Mouse (Mus musculus): ENCODE results near the gene Atp6v0a1.

The Atp6v0a1 gene

GRCm38 (mm10) chr11:101009046-101009887 is at the start of gene Atp6v0a1:
Gene Atp6v0a1, plus strand, starts transcription at chr11:101009452.
- peak; percentile 90 for ATAC-seq (ENCODE audit: low TSS enrichment)

- no peak for ATAC-seq (ENCODE audit: low TSS enrichment)
Observed at GRCm38 (mm10) chr11:100959464-100959810, 49.8 kb upstream of the Atp6v0a1 start.

DNA sequence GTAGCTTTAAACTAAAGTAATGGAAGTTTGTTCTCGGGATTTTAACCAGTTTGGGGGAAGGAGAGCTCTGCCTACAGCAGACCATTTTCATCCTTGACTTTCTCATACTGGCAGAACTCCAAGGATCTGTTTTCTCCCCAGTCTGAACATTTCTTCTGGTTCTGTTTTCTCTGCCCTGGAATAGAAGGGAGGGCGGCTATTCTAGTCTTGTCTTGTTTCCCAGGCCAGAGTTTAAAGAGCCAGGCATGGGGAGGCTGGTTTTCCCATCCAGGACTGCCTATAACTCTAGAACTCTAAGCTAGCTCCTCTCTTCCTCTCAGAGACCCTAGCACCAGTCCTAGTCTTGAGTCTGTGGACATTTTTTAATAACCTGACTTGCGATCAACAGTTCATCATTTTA is 49.4 kb upstream of the Atp6v0a1 start:
- ATAC-seq (ENCODE audit: low TSS enrichment): no peak

GRCm38 (mm10) chr11:100960540-100960939 is 48.7 kb upstream of the Atp6v0a1 start:
- ATAC-seq (ENCODE audit: low TSS enrichment): peak; percentile 57; the same call in 1 of the 2 replicates

GRCm38 (mm10) chr11:100962371-100962911 is 46.8 kb upstream of the Atp6v0a1 start:
- no peak for ATAC-seq (ENCODE audit: low TSS enrichment)

DNA sequence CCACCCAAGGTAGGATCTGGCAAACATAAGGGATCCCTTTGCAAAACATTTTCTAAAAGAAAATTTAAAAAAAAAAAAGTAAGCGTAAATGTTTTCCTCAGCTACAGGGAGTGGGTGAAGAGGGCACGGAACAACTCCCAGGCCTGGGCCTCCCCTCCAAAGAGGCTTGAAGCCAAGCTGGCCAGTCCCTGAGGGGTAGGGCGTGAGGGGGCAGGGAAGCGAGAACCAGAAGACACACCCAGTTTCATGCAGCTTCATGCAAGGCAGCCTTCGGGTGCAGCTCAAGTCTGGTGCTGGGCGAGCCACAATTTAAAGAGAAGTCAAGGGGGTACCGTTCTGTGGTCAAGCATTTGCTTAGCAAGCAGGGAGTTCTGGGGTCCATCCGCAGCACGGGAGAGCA is 45.6 kb upstream of the Atp6v0a1 start:
- ATAC-seq (ENCODE audit: low TSS enrichment): no peak

GRCm38 (mm10) chr11:100964180-100964579 is 45.1 kb upstream of the Atp6v0a1 start:
- ATAC-seq (ENCODE audit: low TSS enrichment): no peak

DNA sequence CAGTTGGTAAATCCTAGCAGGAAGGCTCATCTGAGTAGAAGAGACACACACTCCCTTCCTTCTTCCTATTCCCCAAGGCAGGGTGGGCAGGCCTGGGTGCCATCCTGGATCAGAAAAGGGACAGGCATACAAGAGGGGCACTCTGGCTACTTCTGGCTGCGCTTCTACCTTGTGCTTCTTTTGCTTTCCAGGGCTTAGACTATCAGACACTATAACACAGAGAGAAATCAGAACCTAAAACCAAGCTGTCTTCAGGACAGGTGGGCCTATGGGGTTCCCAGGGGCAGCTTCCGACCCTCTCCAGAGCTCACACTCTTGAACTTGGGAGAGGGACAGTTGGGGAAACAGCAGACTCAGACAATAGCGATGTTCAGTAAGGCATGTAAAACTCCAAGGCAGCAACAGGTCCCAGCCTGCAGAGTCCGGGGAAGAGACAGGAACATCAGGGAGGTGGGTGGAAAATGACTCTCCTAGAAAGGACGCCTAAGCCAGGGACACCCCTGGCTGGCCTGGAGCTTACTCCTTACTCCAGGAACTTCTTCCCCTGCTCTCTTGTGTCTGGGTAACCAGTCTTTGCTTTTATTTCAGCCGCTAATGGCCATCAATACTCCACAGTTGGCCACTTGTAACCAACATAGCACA is 44.2 kb upstream of the Atp6v0a1 start:
- ATAC-seq (ENCODE audit: low TSS enrichment): no peak

GRCm38 (mm10) chr11:100965760-100966159 is 43.5 kb upstream of the Atp6v0a1 start:
- no peak for ATAC-seq (ENCODE audit: low TSS enrichment)

GRCm38 (mm10) chr11:100967376-100967775 is 41.9 kb upstream of the Atp6v0a1 start:
- ATAC-seq (ENCODE audit: low TSS enrichment): no peak

DNA sequence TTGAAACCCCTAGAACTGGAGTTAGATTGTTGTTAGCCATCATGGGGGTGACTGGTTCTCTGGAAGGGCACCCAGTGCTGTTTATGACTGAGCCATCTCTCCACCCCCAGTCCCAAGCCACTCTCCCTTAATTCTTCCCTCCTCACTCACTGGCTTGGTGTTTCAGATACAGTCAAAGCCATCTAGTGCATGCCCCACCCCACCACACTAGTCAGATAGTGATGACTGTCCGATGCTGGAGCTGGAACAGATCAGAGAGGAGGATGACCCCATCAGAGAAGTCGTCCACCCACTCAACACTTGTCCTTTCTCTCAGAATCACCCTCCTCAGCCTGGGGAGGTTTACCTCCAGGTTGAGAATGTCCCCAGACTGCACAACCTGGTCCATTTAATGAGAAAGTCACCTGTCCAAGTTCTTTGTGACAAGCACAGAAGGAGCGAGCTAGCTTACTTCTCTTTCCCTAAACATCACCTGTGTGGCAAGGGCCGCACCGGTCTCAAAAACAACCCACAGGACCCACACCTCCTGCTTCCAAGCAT is 41.3 kb upstream of the Atp6v0a1 start:
- no peak for ATAC-seq (ENCODE audit: low TSS enrichment)

DNA sequence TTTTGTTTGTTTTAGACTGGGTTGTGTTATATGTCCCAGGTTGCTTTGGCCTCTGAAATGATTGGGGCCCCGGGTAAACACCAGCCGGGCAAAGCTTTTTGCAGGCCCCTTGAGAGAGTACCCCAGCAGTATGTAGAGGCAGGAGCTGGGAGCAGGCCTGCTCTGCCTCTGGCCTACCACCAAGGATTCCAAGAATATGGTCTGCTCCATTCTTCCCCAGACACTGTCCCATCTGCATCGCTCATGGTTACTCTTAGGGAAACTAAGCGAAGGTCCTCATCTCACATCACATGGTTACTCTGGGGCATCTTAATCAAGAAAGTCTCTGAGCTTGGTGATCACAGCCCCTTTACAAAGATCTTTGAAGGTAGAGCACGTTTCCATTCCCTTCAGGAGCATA is 40.8 kb upstream of the Atp6v0a1 start:
- no peak for ATAC-seq (ENCODE audit: low TSS enrichment)

DNA sequence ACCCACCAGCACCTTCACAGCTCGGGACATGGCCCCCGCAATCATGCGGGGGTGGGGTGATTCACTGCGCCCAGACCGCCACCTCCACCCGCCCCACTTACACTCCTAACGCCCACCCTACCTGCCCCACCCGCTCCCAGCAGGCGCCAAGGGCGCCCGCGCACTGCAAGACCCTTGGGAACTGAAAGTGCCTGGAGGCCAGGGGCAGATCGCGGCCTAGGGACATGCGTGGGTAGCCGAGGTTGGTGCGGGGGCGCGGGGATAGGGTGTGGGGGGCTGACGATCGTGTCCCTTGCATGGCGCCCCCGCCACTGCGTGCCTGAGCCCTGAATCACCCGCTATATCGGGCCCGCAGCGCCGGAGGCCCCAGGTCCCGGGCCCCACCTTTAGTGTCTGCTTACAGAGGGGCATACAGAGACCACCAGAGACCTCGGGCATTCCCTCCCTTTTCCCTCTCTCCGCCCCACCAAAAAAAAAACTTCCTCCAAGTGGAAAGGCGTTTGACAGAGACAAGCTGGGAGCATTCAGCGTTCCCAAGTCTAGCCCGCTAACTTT is 40.0 kb upstream of the Atp6v0a1 start:
- no peak for ATAC-seq (ENCODE audit: low TSS enrichment)

GRCm38 (mm10) chr11:100969744-100970556 is 39.3 kb upstream of the Atp6v0a1 start:
- peak; percentile 27; the same call in 1 of the 2 replicates for ATAC-seq (ENCODE audit: low TSS enrichment)

GRCm38 (mm10) chr11:100970557-100970937 is 38.7 kb upstream of the Atp6v0a1 start, which contains the start of gene Cavin1:
Gene Cavin1, minus strand, starts transcription at chr11:100970887.
- 0 out of 2 replicates have a peak, but pooled peaks have one; percentile 23 for ATAC-seq (ENCODE audit: low TSS enrichment)

- ATAC-seq (ENCODE audit: low TSS enrichment): no peak
Observed at GRCm38 (mm10) chr11:100971455-100971854, 37.8 kb upstream of the Atp6v0a1 start.

GRCm38 (mm10) chr11:100973245-100973644 is 36.0 kb upstream of the Atp6v0a1 start:
- ATAC-seq (ENCODE audit: low TSS enrichment): no peak

DNA sequence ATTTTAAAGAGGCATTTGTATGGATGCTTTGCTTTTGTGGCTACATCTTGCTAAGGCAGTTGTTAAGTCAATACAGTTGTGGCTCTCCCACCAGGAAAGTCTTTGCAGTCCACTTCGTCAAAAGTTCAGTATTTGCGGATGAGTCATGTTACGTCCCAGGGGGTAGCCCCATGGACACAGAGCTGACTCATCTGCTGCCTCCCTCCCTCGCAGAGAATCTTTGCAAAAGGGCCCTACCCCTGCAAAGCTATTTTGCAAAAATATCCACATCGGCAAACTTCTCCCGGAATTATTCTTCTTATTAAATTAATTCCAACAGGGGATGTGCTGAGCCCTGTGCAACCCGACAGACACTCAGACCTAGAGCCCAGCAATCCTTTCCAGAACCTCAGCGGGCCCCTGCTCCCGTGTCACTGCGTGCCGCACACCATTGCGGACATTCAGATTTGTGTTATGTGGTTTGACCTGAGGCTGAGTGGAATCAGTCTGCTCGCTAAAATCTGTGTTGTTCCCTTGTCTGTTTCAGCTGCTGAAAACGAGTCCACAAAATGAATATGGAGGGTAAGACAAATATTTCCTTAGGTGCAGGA is 34.8 kb upstream of the Atp6v0a1 start:
- ATAC-seq (ENCODE audit: low TSS enrichment): no peak

- no peak for ATAC-seq (ENCODE audit: low TSS enrichment)
Observed at GRCm38 (mm10) chr11:100975241-100975640, 34.0 kb upstream of the Atp6v0a1 start.

DNA sequence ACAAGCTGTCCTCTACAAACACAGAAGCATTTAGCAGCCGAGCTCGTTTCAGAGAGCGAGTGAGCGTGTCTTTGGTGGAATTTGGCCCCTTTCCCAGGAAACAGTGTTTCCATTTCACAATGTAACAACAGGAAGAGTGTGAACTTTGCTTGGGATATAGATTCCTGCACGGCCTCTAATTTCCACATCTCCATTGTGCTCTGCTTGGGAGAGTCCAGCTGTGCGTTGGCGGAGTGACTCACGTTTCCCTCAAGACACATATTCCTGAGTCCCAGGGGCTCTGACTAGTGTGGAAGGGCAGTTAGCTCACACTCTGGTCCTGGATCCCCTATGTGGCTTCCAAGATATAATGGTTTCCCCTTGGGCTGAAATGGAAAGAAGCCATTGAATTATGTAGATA is 29.4 kb upstream of the Atp6v0a1 start:
- ATAC-seq (ENCODE audit: low TSS enrichment): peak; percentile 64; the same call in 1 of the 2 replicates

GRCm38 (mm10) chr11:100980438-100980837 is 28.8 kb upstream of the Atp6v0a1 start:
- no peak for ATAC-seq (ENCODE audit: low TSS enrichment)

Measured in frontal cortex, adult (tissue).